Mouse (Mus musculus): ENCODE measurements at regions not wholly inside any gene's neighbourhood (a gene's known extent, or its start where the extent isn't known, plus 50 kb on each side); places are given as distances from the start of the nearest gene placed in this dataset.
A peak's percentile ranks its signal among the peaks of the same experiment; 100 is the strongest.

DNA sequence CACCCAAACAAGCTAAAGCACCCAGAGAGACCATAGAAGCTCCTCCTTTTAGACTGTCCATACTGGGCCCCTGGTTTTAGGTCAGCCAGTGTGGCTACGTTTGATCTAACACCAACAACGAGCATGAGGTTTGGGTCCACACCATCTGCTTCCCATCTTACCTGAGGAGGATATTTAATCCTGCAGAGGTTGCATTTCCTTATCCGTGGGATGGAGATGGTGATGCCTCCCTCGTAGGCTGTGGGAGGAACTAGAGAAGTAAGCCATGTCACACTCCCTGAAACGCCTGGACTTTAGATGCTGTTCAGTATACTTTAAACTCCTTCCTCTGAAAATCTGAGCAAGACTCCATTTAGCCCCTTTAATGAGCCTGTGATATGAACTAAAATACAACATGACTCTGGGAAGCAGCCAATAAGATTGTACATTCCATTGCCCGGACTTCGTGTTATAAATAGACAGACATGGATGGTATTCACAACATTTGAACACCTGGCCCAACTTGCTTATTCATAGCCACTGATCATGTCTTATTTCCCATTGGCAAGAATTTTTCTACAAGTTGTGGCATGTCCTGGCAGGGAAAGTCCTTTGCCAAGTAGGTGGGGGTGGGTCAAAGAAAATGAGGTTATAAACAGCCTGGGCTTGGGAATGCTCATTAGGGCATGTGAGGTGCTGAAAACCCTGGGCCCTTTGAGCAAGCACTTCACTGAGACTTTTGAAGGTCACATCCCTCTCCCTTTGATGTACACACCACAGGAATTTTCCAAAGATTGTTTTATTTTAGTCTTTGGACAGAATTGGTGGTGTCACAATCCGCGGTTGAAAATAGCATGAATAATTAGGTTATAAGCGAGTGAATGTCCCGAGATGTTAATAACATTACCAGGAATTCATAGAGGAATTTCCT is 89.7 kb upstream of the Pgrmc2 start:
- intact Hi-C loops (cut with DNase I) = no loop called here
- TF ChIP-seq CTCF (IDR thresholded peaks at IDR 0.05) (no peak), POLR2A (IDR thresholded peaks at IDR 0.05; ENCODE audit: insufficient read depth, low read depth, low read length) (no peak), EP300 (IDR thresholded peaks at IDR 0.05; ENCODE audit: insufficient read depth, low read depth, low read length) (no peak)
- H3K4me3 ChIP-seq = no peak overlapping the region
- no peak for DNase-seq
- H3K79me2 ChIP-seq (replicated peaks; ENCODE audit: control insufficient read depth, insufficient read depth, low read length) = no peaks in the 10 kb centered on the region
- no peaks in the 10 kb centered on the region for H3K27me3 ChIP-seq (ENCODE audit: control insufficient read depth, insufficient read depth, low read length)
- no peak overlapping the region for H3K9ac ChIP-seq (ENCODE audit: low read depth, low read length)
- H3K4me1 ChIP-seq (ENCODE audit: control insufficient read depth, insufficient read depth, low read length) = peaks cover 2% of the 10 kb centered on the region; the same call in 1 of the 2 replicates
- 44% methylated on average over 11 of the region's 11 CpGs for WGBS
- no peaks in the 10 kb centered on the region for H3K36me3 ChIP-seq (ENCODE audit: control insufficient read depth, insufficient read depth, low read length)
- H3K27ac ChIP-seq = no peak overlapping the region; the same call in 1 of the 2 replicates

GRCm38 (mm10) chr3:41171772-41172171 is 88.9 kb upstream of the Pgrmc2 start:
- Histone ChIP-seq H3K4me1 (ENCODE audit: control insufficient read depth, insufficient read depth, low read length) (peaks cover 2% of the 10 kb centered on the region; the same call in 1 of the 2 replicates), H3K4me3 (no peak overlapping the region), H3K9ac (ENCODE audit: low read depth, low read length) (no peak overlapping the region), H3K27me3 (ENCODE audit: control insufficient read depth, insufficient read depth, low read length) (no peaks in the 10 kb centered on the region), H3K27ac (no peak overlapping the region), H3K36me3 (ENCODE audit: control insufficient read depth, insufficient read depth, low read length) (no peaks in the 10 kb centered on the region), H3K79me2 (replicated peaks; ENCODE audit: control insufficient read depth, insufficient read depth, low read length) (no peaks in the 10 kb centered on the region)
- TF ChIP-seq POLR2A (IDR thresholded peaks at IDR 0.05; ENCODE audit: insufficient read depth, low read depth, low read length) (no peak), CTCF (IDR thresholded peaks at IDR 0.05) (no peak), EP300 (IDR thresholded peaks at IDR 0.05; ENCODE audit: insufficient read depth, low read depth, low read length) (no peak)
- intact Hi-C loops (cut with DNase I) = no loop called here
- WGBS = 90% methylated on average over 4 of the region's 4 CpGs
- no peak for DNase-seq

GRCm38 (mm10) chr3:41171310-41171709 is 88.5 kb upstream of the Pgrmc2 start:
- H3K9ac ChIP-seq (ENCODE audit: low read depth, low read length) = no peak overlapping the region
- no peak for DNase-seq
- no peaks in the 10 kb centered on the region for H3K27me3 ChIP-seq (ENCODE audit: control insufficient read depth, insufficient read depth, low read length)
- H3K4me3 ChIP-seq = no peak overlapping the region
- intact Hi-C loops (cut with DNase I) = no loop called here
- no peaks in the 10 kb centered on the region for H3K79me2 ChIP-seq (replicated peaks; ENCODE audit: control insufficient read depth, insufficient read depth, low read length)
- H3K4me1 ChIP-seq (ENCODE audit: control insufficient read depth, insufficient read depth, low read length) = peaks cover 2% of the 10 kb centered on the region; the same call in 1 of the 2 replicates
- WGBS = 78% methylated on average over 4 of the region's 4 CpGs
- no peak for TF ChIP-seq POLR2A (IDR thresholded peaks at IDR 0.05; ENCODE audit: insufficient read depth, low read depth, low read length)
- no peak for TF ChIP-seq EP300 (IDR thresholded peaks at IDR 0.05; ENCODE audit: insufficient read depth, low read depth, low read length)
- TF ChIP-seq CTCF (IDR thresholded peaks at IDR 0.05) = no peak
- no peaks in the 10 kb centered on the region for H3K36me3 ChIP-seq (ENCODE audit: control insufficient read depth, insufficient read depth, low read length)
- no peak overlapping the region for H3K27ac ChIP-seq

GRCm38 (mm10) chr3:41170566-41170965 is 87.7 kb upstream of the Pgrmc2 start:
- Histone ChIP-seq H3K27me3 (ENCODE audit: control insufficient read depth, insufficient read depth, low read length) (no peaks in the 10 kb centered on the region), H3K4me1 (ENCODE audit: control insufficient read depth, insufficient read depth, low read length) (peaks cover 2% of the 10 kb centered on the region; the same call in 1 of the 2 replicates), H3K9ac (ENCODE audit: low read depth, low read length) (no peak overlapping the region), H3K36me3 (ENCODE audit: control insufficient read depth, insufficient read depth, low read length) (no peaks in the 10 kb centered on the region), H3K79me2 (replicated peaks; ENCODE audit: control insufficient read depth, insufficient read depth, low read length) (no peaks in the 10 kb centered on the region), H3K27ac (no peak overlapping the region), H3K4me3 (no peak overlapping the region)
- 71% methylated on average over 6 of the region's 6 CpGs for WGBS
- DNase-seq = no peak
- intact Hi-C loops (cut with DNase I) = no loop called here
- no peak for TF ChIP-seq CTCF (IDR thresholded peaks at IDR 0.05)
- TF ChIP-seq EP300 (IDR thresholded peaks at IDR 0.05; ENCODE audit: insufficient read depth, low read depth, low read length) = no peak
- no peak for TF ChIP-seq POLR2A (IDR thresholded peaks at IDR 0.05; ENCODE audit: insufficient read depth, low read depth, low read length)

DNA sequence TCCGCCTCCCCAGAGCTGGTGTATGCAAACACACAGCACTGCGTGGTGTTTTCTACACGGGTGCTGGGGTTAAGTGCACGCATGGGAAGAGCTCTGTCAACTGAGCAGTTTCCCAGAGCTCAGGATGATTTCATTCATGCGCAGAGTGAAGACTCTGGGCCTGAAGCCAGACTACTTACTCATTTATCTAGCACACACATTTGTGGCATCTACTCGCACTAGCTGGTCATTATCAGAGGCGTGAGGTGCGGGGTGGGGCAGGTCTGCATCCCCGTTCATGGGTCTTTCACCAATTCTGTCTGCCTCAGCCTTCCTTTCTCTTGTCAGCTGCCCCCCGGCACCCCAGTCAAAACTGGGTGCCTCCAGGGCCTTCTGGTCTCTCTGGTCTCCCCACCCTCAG is 86.6 kb upstream of the Pgrmc2 start:
- H3K36me3 ChIP-seq (ENCODE audit: control insufficient read depth, insufficient read depth, low read length) = no peaks in the 10 kb centered on the region
- intact Hi-C loops (cut with DNase I) = no loop called here
- no peaks in the 10 kb centered on the region for H3K79me2 ChIP-seq (replicated peaks; ENCODE audit: control insufficient read depth, insufficient read depth, low read length)
- peak in 1 of 2 experiments; percentile 24 for DNase-seq
- peaks cover 2% of the 10 kb centered on the region; the same call in 1 of the 2 replicates for H3K4me1 ChIP-seq (ENCODE audit: control insufficient read depth, insufficient read depth, low read length)
- H3K4me3 ChIP-seq = no peak overlapping the region
- TF ChIP-seq CTCF (IDR thresholded peaks at IDR 0.05) (no peak), POLR2A (IDR thresholded peaks at IDR 0.05; ENCODE audit: insufficient read depth, low read depth, low read length) (no peak), EP300 (IDR thresholded peaks at IDR 0.05; ENCODE audit: insufficient read depth, low read depth, low read length) (no peak)
- H3K27me3 ChIP-seq (ENCODE audit: control insufficient read depth, insufficient read depth, low read length) = no peaks in the 10 kb centered on the region
- H3K27ac ChIP-seq = no peak overlapping the region
- no peak overlapping the region for H3K9ac ChIP-seq (ENCODE audit: low read depth, low read length)
- 47% methylated on average over 10 of the region's 10 CpGs for WGBS

Measured in heart, adult 2 months (tissue).